Mouse (Mus musculus) MEL (cell line): ENCODE measurements at regions not wholly inside any gene's neighbourhood (a gene's known extent, or its start where the extent isn't known, plus 50 kb on each side); places are given as distances from the start of the nearest gene placed in this dataset.

ENCODE experiments used
- EP300 ChIP-seq, 2 experiments: IDR thresholded peaks; 2 replicates each; pipeline ENCODE4 v1.6.1; 2011; ENCODE audit warnings: improper control_type of control experiment in 2 of 2, low read length in 2 of 2, low read depth in 1 of 2, mild to moderate bottlenecking in 1 of 2
- GATA1 ChIP-seq: IDR thresholded peaks from 2 replicates; pipeline ENCODE4 v1.6.1; 2011; ENCODE audit warnings: low read depth, low read length, improper control_type of control experiment
- HCFC1 ChIP-seq: IDR thresholded peaks from 2 replicates; pipeline ENCODE4 v1.6.1; 2012; ENCODE audit warnings: low read depth, mild to moderate bottlenecking, inconsistent platforms, low read length, improper control_type of control experiment, moderate library complexity
- KAT2A ChIP-seq: conservative IDR thresholded peaks from 2 replicates; pipeline ENCODE4 v1.6.1; 2012; ENCODE audit warnings: low read depth, low read length, improper control_type of control experiment, inconsistent platforms
- POLR2A ChIP-seq, 2 experiments: IDR thresholded peaks; 2 replicates each; pipeline ENCODE4 v1.6.1; 2011 to 2012; ENCODE audit warnings: low read length in 2 of 2, mild to moderate bottlenecking in 2 of 2, control low read depth in 1 of 2, improper control_type of control experiment in 1 of 2, low read depth in 1 of 2, moderate library complexity in 1 of 2; ENCODE audit not compliant: control insufficient read depth in 1 of 2, insufficient read depth in 1 of 2, poor library complexity in 1 of 2
- ZMIZ1 ChIP-seq: IDR thresholded peaks from 2 replicates; pipeline ENCODE4 v1.6.1; 2012; ENCODE audit warnings: low read depth, mild to moderate bottlenecking, inconsistent platforms, low read length, improper control_type of control experiment, moderate library complexity

DNA sequence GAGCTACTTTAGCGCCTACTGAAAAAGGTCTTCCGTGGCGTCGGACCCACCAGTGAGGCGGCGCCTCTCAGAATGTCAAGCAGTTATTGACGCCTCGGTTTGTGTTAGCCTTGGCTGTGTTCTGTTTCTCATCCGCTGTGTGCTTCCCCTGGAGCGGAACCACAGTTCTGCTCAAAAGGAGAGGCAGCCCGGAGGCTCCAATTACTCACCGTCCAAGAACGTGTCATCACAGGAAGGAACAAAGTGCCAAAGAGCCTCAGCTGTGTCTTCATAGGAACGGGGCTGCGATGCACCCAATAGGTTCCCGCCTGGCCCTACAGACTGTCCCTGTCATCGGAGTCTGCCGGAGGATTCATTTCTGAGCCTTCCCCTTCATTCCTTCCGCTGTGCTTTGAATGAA, 245.0 kb upstream of the Rpl38 start:
- TF ChIP-seq KAT2A (no peak), ZMIZ1 (no peak), POLR2A (IDR thresholded peaks at IDR 0.05; ENCODE audit: control insufficient read depth in 1 of 2, insufficient read depth in 1 of 2, low read depth in 1 of 2, low read length in 2 of 2, poor library complexity in 1 of 2) (no peak), EP300 (IDR thresholded peaks at IDR 0.05; ENCODE audit: low read depth in 1 of 2, low read length in 2 of 2) (no peak), HCFC1 (no peak), GATA1 (no peak)
